Mouse (Mus musculus) kidney, postnatal 0 days (tissue): Measurements from ENCODE around the gene Ptprcap. TPM values are rescaled to one million over a fixed set of nuclear protein-coding genes. Genes with fewer than 3 reads are reported as not detected.

Experiments used
- ATAC-seq: fragments of 200-750 bp; cut with Nextera tagmentation; replicated peaks from 2 replicates; pipeline ENCODE4 v1.8.0; 2017; ENCODE audit warnings: low read depth, moderate number of reproducible peaks, moderate TSS enrichment, moderate library complexity; ENCODE audit not compliant: low FRiP score
- DNase-seq: peaks from one replicate; pipeline ENCODE4 v3.0.0-alpha.2; 2016; ENCODE audit warnings: low spot score
- H3K27ac ChIP-seq: fragments of 300-500 bp; sonication (generic); 2 replicates; pipeline ENCODE4 v1.5.1; 2014; ENCODE audit warnings: mild to moderate bottlenecking
- H3K27me3 ChIP-seq: fragments of 300-500 bp; sonication (generic); 2 replicates; pipeline ENCODE4 v1.6.1; 2014; ENCODE audit warnings: low read length, mixed read lengths; ENCODE audit not compliant: insufficient read depth
- H3K36me3 ChIP-seq: fragments of 300-500 bp; sonication (generic); 2 replicates; pipeline ENCODE4 v1.6.1; 2014; ENCODE audit warnings: low read length, mixed read lengths; ENCODE audit not compliant: insufficient read depth
- H3K4me1 ChIP-seq: fragments of 300-500 bp; sonication (generic); replicated peaks from 2 replicates; pipeline ENCODE4 v1.6.1; 2014; ENCODE audit warnings: antibody characterized with exemption, low read length, mixed read lengths; ENCODE audit not compliant: insufficient read depth
- H3K4me2 ChIP-seq: fragments of 300-500 bp; sonication (generic); 2 replicates; pipeline ENCODE4 v1.6.1; 2014; ENCODE audit warnings: mild to moderate bottlenecking, low read length, moderate library complexity, mixed read lengths
- H3K4me3 ChIP-seq: fragments of 300-500 bp; sonication (generic); replicated peaks from 2 replicates; pipeline ENCODE4 v1.5.1; 2014; ENCODE audit warnings: low read depth, low read length
- H3K9ac ChIP-seq: fragments of 300-500 bp; sonication (generic); 2 replicates; pipeline ENCODE4 v1.6.1; 2014; ENCODE audit warnings: low read depth, low read length
- H3K9me3 ChIP-seq: fragments of 300-500 bp; sonication (generic); replicated peaks from 2 replicates; pipeline ENCODE4 v1.6.1; 2016; ENCODE audit warnings: low read length, inconsistent platforms, mixed read lengths
- CTCF ChIP-seq: IDR thresholded peaks from 2 replicates; pipeline ENCODE4 v1.5.1; 2016; ENCODE audit warnings: antibody characterized with exemption, low read depth, mild to moderate bottlenecking, moderate library complexity
- WGBS: fragments of 180-500 bp; shearing (Covaris S2); extraction: QIAGEN DNeasy Blood & Tissue Kit; methylation state at CpG from one replicate; pipeline ENCODE4 v1.1.7; 2014; 5-methylcytosine and 5-hydroxymethylcytosine counted together
- polyA plus RNA-seq: library from polyadenylated mRNA; unstranded; fragments of >200 nt; fragmentation: Nextera tagmentation; extraction: Ambion mirVana; gene quantifications from 2 replicates; pipeline ENCODE4 v1.2.1, GENCODE M21; 2015

Gene Ptprcap
- polyA plus RNA-seq, 1 experiment from 2014 or later: 0.91 TPM

- H3K4me1 ChIP-seq: peaks cover 11% of the 10 kb centered on the region; the same call in 1 of the 2 replicates
- TF ChIP-seq CTCF: no peak
Observed at GRCm38 (mm10) chr19:4150567-4151487, 2.6 kb upstream of the Ptprcap start.

GRCm38 (mm10) chr19:4151488-4151860 lies 1.9 kb upstream of the Ptprcap start:
- no peaks in the 10 kb centered on the region for H3K9me3 ChIP-seq
- H3K4me3 ChIP-seq: no peak overlapping the region
- H3K9ac ChIP-seq: no peak overlapping the region
- ATAC-seq (no peak), DNase-seq (no peak)
- peaks cover 22% of the 10 kb centered on the region for H3K36me3 ChIP-seq
- peaks cover 11% of the 10 kb centered on the region; the same call in 1 of the 2 replicates for H3K4me1 ChIP-seq
- no peak for TF ChIP-seq CTCF
- no peaks in the 10 kb centered on the region for H3K27me3 ChIP-seq
- 89% methylated on average over 4 of the region's 5 CpGs for WGBS
- H3K4me2 ChIP-seq: no peak overlapping the region
- no peak overlapping the region for H3K27ac ChIP-seq

More at GRCm38 (mm10) chr19:4150567-4151487, 2.6 kb upstream of the Ptprcap start:
- no peak for ATAC-seq
- WGBS: 77% methylated on average over 22 of the region's 22 CpGs
- Histone ChIP-seq H3K9me3 (no peaks in the 10 kb centered on the region), H3K27ac (no peak overlapping the region), H3K4me2 (no peak overlapping the region), H3K27me3 (no peaks in the 10 kb centered on the region), H3K4me3 (no peak overlapping the region), H3K36me3 (peaks cover 22% of the 10 kb centered on the region), H3K9ac (no peak overlapping the region)
- no peak for DNase-seq

- no peak for DNase-seq
- no peak for ATAC-seq
- 88% methylated on average over 5 of the region's 5 CpGs for WGBS
- H3K27me3 ChIP-seq: no peaks in the 10 kb centered on the region
- peaks cover 11% of the 10 kb centered on the region; the same call in 1 of the 2 replicates for H3K4me1 ChIP-seq
- H3K36me3 ChIP-seq: peaks cover 22% of the 10 kb centered on the region
- no peak overlapping the region for H3K27ac ChIP-seq
- no peak for TF ChIP-seq CTCF
- H3K4me2 ChIP-seq: no peak overlapping the region
- no peaks in the 10 kb centered on the region for H3K9me3 ChIP-seq
- H3K9ac ChIP-seq: no peak overlapping the region
- H3K4me3 ChIP-seq: no peak overlapping the region
Observed at GRCm38 (mm10) chr19:4151898-4152297, 1.5 kb upstream of the Ptprcap start.

- DNase-seq (no peak), ATAC-seq (no peak)
- H3K36me3 ChIP-seq: peaks cover 27% of the 10 kb centered on the region
- H3K9me3 ChIP-seq: no peaks in the 10 kb centered on the region
- no peak overlapping the region for H3K9ac ChIP-seq
- peaks cover 11% of the 10 kb centered on the region; the same call in 1 of the 2 replicates for H3K4me1 ChIP-seq
- H3K4me2 ChIP-seq: no peak overlapping the region
- no peak overlapping the region for H3K4me3 ChIP-seq
- TF ChIP-seq CTCF: no peak
- no peak overlapping the region for H3K27ac ChIP-seq
- 84% methylated on average over 8 of the region's 8 CpGs for WGBS
- no peaks in the 10 kb centered on the region for H3K27me3 ChIP-seq
Observed at GRCm38 (mm10) chr19:4152445-4153231, 766 bp upstream of the Ptprcap start.

GRCm38 (mm10) chr19:4154437-4155222 lies 1.2 kb downstream of the Ptprcap start:
- Histone ChIP-seq H3K27ac (no peak overlapping the region), H3K27me3 (no peaks in the 10 kb centered on the region), H3K4me2 (no peak overlapping the region), H3K9ac (0 out of 2 replicates have a peak overlapping the region, but pooled peaks have one; percentile 5), H3K4me1 (no peaks in the 10 kb centered on the region; the same call in 1 of the 2 replicates), H3K36me3 (peaks cover 45% of the 10 kb centered on the region), H3K9me3 (no peaks in the 10 kb centered on the region), H3K4me3 (no peak overlapping the region)
- TF ChIP-seq CTCF: no peak
- WGBS: 76% methylated on average over 13 of the region's 13 CpGs
- DNase-seq (no peak), ATAC-seq (no peak)
